Mouse (Mus musculus): ENCODE results near the gene Spcs1. TPM values are rescaled to one million over a fixed set of nuclear protein-coding genes. Genes with fewer than 3 reads are reported as not detected.
A peak's percentile ranks its signal among the peaks of the same experiment; 100 is the strongest.

Gene Spcs1
- polyA plus RNA-seq (2012; fragmentation: generic; extraction: Trizol): 332 TPM

DNA sequence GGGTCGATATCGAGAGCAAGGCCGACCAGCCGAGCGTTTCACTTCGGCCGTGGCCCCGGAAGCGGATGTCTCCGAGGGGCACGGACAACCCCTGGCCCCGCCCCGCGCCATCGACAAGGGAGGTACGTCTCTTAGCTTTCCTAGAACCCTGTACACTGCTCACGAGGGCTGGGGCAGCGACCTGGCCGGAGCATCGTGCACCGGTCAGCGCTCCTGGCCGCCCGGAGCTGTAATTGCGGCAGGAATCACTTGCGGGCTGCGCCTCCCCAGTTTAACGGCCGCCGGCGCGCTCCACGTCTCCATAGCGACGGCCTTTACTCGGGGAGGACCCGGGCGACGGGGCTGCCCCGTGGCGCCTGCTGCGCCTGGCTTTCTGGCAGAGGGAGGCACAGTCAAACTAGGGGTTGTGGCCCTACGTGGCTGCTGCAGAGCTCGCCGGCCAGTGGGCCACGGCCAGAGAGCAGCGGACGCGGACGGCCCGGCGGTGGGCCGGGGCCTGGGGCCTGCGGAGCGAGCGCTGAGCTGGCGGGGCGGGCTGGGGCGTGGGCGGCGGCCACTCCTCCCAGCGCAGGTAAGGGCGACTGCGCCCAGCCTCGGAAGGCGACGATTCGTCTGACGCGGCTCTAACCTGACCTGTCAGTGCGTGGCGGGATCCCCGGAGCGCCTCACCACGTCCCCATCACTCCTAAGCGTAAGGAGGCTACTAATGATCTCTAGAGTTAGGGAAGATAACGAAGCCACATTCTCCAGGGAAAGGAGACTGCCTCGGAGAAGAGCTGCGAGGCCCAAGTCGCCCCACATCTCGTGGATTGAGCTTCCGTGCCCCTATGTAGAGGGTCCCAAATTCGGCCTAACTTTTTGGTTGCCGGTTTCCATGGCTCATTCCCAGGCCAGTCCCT is at the start of gene Spcs1, which contains the start of gene Glt8d1:
Spcs1 (minus strand) TSS at position 366 of the 899 bp plus-strand sequence.
Glt8d1 (plus strand) TSS at position 94 of the 899 bp plus-strand sequence.
- peak within 1 kb of the TSS; percentile 88 for H3K4me2 ChIP-seq (ENCODE audit: low read depth)
- TF ChIP-seq POLR2AphosphoS2 (IDR thresholded peaks at IDR 0.05; ENCODE audit: insufficient read length, low read depth) (peak; percentile 78), MYOG (IDR thresholded peaks at IDR 0.05; ENCODE audit: control insufficient read depth in 1 of 3, insufficient read depth in 1 of 3, insufficient read length in 2 of 3, low read depth in 2 of 3) (no peak), POLR2A (IDR thresholded peaks at IDR 0.05; ENCODE audit: insufficient read length, low read depth) (peak; percentile 76)
- H3K27me3 ChIP-seq (ENCODE audit: control insufficient read depth, insufficient read depth, insufficient read length): no peaks in the 10 kb centered on the region
- peaks cover 8% of the 10 kb centered on the region for H3K36me3 ChIP-seq (ENCODE audit: control insufficient read depth, insufficient read depth)
- H3K4me3 ChIP-seq: peak within 1 kb of the TSS; percentile 85
- peaks cover 19% of the 10 kb centered on the region for H3K79me2 ChIP-seq (ENCODE audit: control insufficient read depth, insufficient read depth)
- H3ac ChIP-seq (ENCODE audit: control insufficient read depth, insufficient read length): peak within 1 kb of the TSS; percentile 72

DNA sequence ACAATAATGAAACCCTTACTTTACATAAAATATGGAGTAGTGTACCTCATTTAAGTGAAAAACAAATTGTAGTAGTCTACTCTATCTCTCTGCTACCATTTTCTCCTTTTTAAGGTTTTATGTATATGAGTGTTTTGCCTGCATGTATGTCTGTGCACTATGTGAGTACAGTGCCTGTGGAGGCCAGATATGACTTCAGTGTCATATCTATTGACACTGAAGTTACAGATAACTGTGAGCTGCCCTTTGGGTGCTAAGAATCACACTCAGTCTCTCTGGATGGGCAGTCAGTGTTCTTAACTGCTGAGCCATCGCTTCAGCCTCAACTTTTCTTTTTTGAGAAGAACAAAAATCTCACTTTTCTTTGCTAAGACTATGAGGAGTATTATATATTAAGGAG is 44.3 kb upstream of the Spcs1 start:
- Histone ChIP-seq H3K4me2 (ENCODE audit: low read depth) (no peak overlapping the region), H3K27me3 (ENCODE audit: control insufficient read depth, insufficient read depth, insufficient read length) (no peaks in the 10 kb centered on the region), H3K4me3 (no peak overlapping the region), H3ac (ENCODE audit: control insufficient read depth, insufficient read length) (no peak overlapping the region), H3K36me3 (ENCODE audit: control insufficient read depth, insufficient read depth) (peaks cover 91% of the 10 kb centered on the region), H3K79me2 (ENCODE audit: control insufficient read depth, insufficient read depth) (no peaks in the 10 kb centered on the region)
- no peak for TF ChIP-seq TCF3 (IDR thresholded peaks at IDR 0.05; ENCODE audit: insufficient read length, low read depth)
- no peak for TF ChIP-seq TCF12 (IDR thresholded peaks at IDR 0.05; ENCODE audit: insufficient read depth, poor library complexity, severe bottlenecking)

GRCm38 (mm10) chr14:31045296-31045695 is 43.8 kb upstream of the Spcs1 start:
- no peak overlapping the region for H3K4me2 ChIP-seq (ENCODE audit: low read depth)
- H3K27me3 ChIP-seq (ENCODE audit: control insufficient read depth, insufficient read depth, insufficient read length): no peaks in the 10 kb centered on the region
- H3K36me3 ChIP-seq (ENCODE audit: control insufficient read depth, insufficient read depth): peaks cover 91% of the 10 kb centered on the region
- H3K4me3 ChIP-seq: no peak overlapping the region
- H3K79me2 ChIP-seq (ENCODE audit: control insufficient read depth, insufficient read depth): no peaks in the 10 kb centered on the region
- H3ac ChIP-seq (ENCODE audit: control insufficient read depth, insufficient read length): no peak overlapping the region
- TF ChIP-seq TCF12 (IDR thresholded peaks at IDR 0.05; ENCODE audit: insufficient read depth, poor library complexity, severe bottlenecking) (no peak), POLR2AphosphoS2 (IDR thresholded peaks at IDR 0.05; ENCODE audit: insufficient read length, low read depth) (no peak), E2F4 (IDR thresholded peaks at IDR 0.05; ENCODE audit: insufficient read depth) (no peak), SRF (IDR thresholded peaks at IDR 0.05; ENCODE audit: control insufficient read depth, insufficient read length, low read depth) (no peak), TCF3 (IDR thresholded peaks at IDR 0.05; ENCODE audit: insufficient read length, low read depth) (no peak)

- Histone ChIP-seq H3K4me3 (no peak overlapping the region), H3K4me2 (ENCODE audit: low read depth) (no peak overlapping the region), H3K27me3 (ENCODE audit: control insufficient read depth, insufficient read depth, insufficient read length) (no peaks in the 10 kb centered on the region), H3K36me3 (ENCODE audit: control insufficient read depth, insufficient read depth) (peaks cover 57% of the 10 kb centered on the region), H3ac (ENCODE audit: control insufficient read depth, insufficient read length) (no peak overlapping the region), H3K79me2 (ENCODE audit: control insufficient read depth, insufficient read depth) (peaks cover 44% of the 10 kb centered on the region)
- TF ChIP-seq MYOG (IDR thresholded peaks at IDR 0.05; ENCODE audit: control insufficient read depth in 1 of 3, insufficient read depth in 1 of 3, insufficient read length in 2 of 3, low read depth in 2 of 3): no peak
- TF ChIP-seq CEBPB (IDR thresholded peaks at IDR 0.05; ENCODE audit: insufficient read depth, poor library complexity, severe bottlenecking): no peak
- TF ChIP-seq REST (IDR thresholded peaks at IDR 0.05; ENCODE audit: insufficient read depth, insufficient read length): no peak
- TF ChIP-seq USF1 (IDR thresholded peaks at IDR 0.05; ENCODE audit: low read depth): peak; percentile 76
- TF ChIP-seq TCF3 (IDR thresholded peaks at IDR 0.05; ENCODE audit: insufficient read length, low read depth): no peak
- no peak for TF ChIP-seq MAX (IDR thresholded peaks at IDR 0.05; ENCODE audit: low read depth)
These were observed 24.3 kb upstream of the Spcs1 start for GRCm38 (mm10) chr14:31025785-31026184.

DNA sequence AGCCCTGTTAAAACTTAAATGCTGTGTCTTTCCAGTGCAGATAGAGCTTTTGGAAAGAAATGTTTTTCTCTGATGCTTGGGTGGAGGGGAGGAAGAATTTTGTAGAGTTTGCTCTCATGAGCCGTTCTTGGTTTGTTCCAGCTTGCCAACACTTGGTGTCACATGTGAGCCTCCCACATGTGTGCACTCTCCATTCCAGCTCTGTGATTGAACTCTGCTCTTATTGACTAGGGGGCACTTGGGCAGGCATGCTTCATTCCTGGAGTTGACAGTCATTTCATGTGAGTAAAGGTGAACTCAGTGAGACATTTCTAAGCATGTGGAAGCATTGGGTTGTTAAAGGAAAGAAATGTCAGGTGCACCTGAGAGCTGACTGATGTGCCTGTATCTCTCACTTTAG is 21.1 kb upstream of the Spcs1 start:
- peaks cover 39% of the 10 kb centered on the region for H3K36me3 ChIP-seq (ENCODE audit: control insufficient read depth, insufficient read depth)
- H3ac ChIP-seq (ENCODE audit: control insufficient read depth, insufficient read length): no peak overlapping the region
- H3K79me2 ChIP-seq (ENCODE audit: control insufficient read depth, insufficient read depth): peaks cover 71% of the 10 kb centered on the region
- H3K27me3 ChIP-seq (ENCODE audit: control insufficient read depth, insufficient read depth, insufficient read length): no peaks in the 10 kb centered on the region
- H3K4me2 ChIP-seq (ENCODE audit: low read depth): no peak overlapping the region
- H3K4me3 ChIP-seq: no peak overlapping the region
- TF ChIP-seq MYOG (IDR thresholded peaks at IDR 0.05; ENCODE audit: control insufficient read depth in 1 of 3, insufficient read depth in 1 of 3, insufficient read length in 2 of 3, low read depth in 2 of 3): no peak
- TF ChIP-seq REST (IDR thresholded peaks at IDR 0.05; ENCODE audit: insufficient read depth, insufficient read length): no peak
- TF ChIP-seq TCF12 (IDR thresholded peaks at IDR 0.05; ENCODE audit: insufficient read depth, poor library complexity, severe bottlenecking): no peak
- no peak for TF ChIP-seq TCF3 (IDR thresholded peaks at IDR 0.05; ENCODE audit: insufficient read length, low read depth)
- no peak for TF ChIP-seq MYOD1 (IDR thresholded peaks at IDR 0.05; ENCODE audit: control insufficient read depth in 1 of 3, insufficient read length in 2 of 3, low read depth in 2 of 3)
- TF ChIP-seq E2F4 (IDR thresholded peaks at IDR 0.05; ENCODE audit: insufficient read depth): no peak
- TF ChIP-seq CEBPB (IDR thresholded peaks at IDR 0.05; ENCODE audit: insufficient read depth, poor library complexity, severe bottlenecking): no peak
- no peak for TF ChIP-seq POLR2AphosphoS2 (IDR thresholded peaks at IDR 0.05; ENCODE audit: insufficient read length, low read depth)
- no peak for TF ChIP-seq POLR2A (IDR thresholded peaks at IDR 0.05; ENCODE audit: insufficient read length, low read depth)
- no peak for TF ChIP-seq MAX (IDR thresholded peaks at IDR 0.05; ENCODE audit: low read depth)
- no peak for TF ChIP-seq USF1 (IDR thresholded peaks at IDR 0.05; ENCODE audit: low read depth)
- no peak for TF ChIP-seq SRF (IDR thresholded peaks at IDR 0.05; ENCODE audit: control insufficient read depth, insufficient read length, low read depth)
